Mouse (Mus musculus) stomach, embryonic 16.5 days (tissue): ENCODE results near the gene Aes. TPM values are rescaled to one million over a fixed set of nuclear protein-coding genes. Genes with fewer than 3 reads are reported as not detected.

ENCODE experiments used
- ATAC-seq: fragments of 200-750 bp; cut with Nextera tagmentation; 2 replicates; pipeline ENCODE4 v1.8.0; 2017; ENCODE audit warnings: moderate number of reproducible peaks, moderate TSS enrichment; ENCODE audit not compliant: insufficient read depth, low FRiP score
- H3K27ac ChIP-seq: fragments of 300-500 bp; sonication (generic); 2 replicates; pipeline ENCODE4 v1.5.1; 2014; ENCODE audit warnings: low read length
- H3K27me3 ChIP-seq: fragments of 300-500 bp; sonication (generic); 2 replicates; pipeline ENCODE4 v1.6.1; 2014; ENCODE audit warnings: low read length, control low read depth, mixed read lengths; ENCODE audit not compliant: control insufficient read depth, insufficient read depth
- H3K36me3 ChIP-seq: fragments of 300-500 bp; sonication (generic); 2 replicates; pipeline ENCODE4 v1.6.1; 2014; ENCODE audit warnings: low read length; ENCODE audit not compliant: control insufficient read depth, insufficient read depth
- H3K4me1 ChIP-seq: fragments of 300-500 bp; sonication (generic); 2 replicates; pipeline ENCODE4 v1.6.1; 2014; ENCODE audit warnings: low read length, control low read depth, mixed read lengths; ENCODE audit not compliant: control insufficient read depth, insufficient read depth
- H3K4me2 ChIP-seq: fragments of 300-500 bp; sonication (generic); 2 replicates; pipeline ENCODE4 v1.6.1; 2014; ENCODE audit warnings: low read depth, low read length, mixed read lengths
- H3K4me3 ChIP-seq: fragments of 300-500 bp; sonication (generic); replicated peaks from 2 replicates; pipeline ENCODE4 v1.5.1; 2014; ENCODE audit warnings: mild to moderate bottlenecking, low read length
- H3K9ac ChIP-seq: fragments of 300-500 bp; sonication (generic); 2 replicates; pipeline ENCODE4 v1.6.1; 2014; ENCODE audit warnings: low read length
- H3K9me3 ChIP-seq: fragments of 300-500 bp; sonication (generic); replicated peaks from 2 replicates; pipeline ENCODE4 v1.6.1; 2016; ENCODE audit warnings: low read length, control low read depth; ENCODE audit not compliant: control insufficient read depth
- WGBS: fragments of 180-500 bp; shearing (Covaris S2); extraction: QIAGEN DNeasy Blood & Tissue Kit; methylation state at CpG from one replicate; pipeline ENCODE4 v1.1.7; 2014; 5-methylcytosine and 5-hydroxymethylcytosine counted together
- polyA plus RNA-seq: library from polyadenylated mRNA; unstranded; fragments of >200 nt; fragmentation: Nextera tagmentation; extraction: Ambion mirVana; gene quantifications from 2 replicates; pipeline ENCODE4 v1.2.1, GENCODE M21; 2015

Gene Aes
- polyA plus RNA-seq, 1 experiment from 2014 or later: 325 TPM

DNA sequence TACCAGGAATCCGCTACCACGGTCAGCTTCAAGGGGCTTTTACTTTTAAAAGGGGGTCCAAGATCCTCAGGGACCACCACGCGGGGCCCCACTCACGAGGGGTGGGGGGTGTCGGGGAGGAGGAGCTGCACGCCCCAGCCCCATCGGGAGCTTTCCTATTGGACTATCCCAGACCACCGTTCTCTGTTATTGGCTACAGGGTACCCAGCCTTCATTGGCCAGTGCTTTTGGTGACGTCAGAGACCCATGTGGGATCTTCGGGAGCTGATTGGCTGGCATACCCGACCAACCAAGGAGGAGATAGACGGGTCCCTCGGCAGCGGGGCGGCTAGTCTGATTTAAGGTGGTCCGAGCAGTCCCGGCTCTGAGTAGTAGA, 12.2 kb downstream of the Aes start:
- ATAC-seq: peak; percentile 91
- no peaks in the 10 kb centered on the region for H3K27me3 ChIP-seq
- peak overlapping the region; percentile 69 for H3K9ac ChIP-seq
- H3K36me3 ChIP-seq: no peaks in the 10 kb centered on the region
- H3K4me2 ChIP-seq: peak overlapping the region; percentile 71
- peak overlapping the region; percentile 86 for H3K27ac ChIP-seq
- peak overlapping the region; percentile 53 for H3K4me3 ChIP-seq
- no peaks in the 10 kb centered on the region for H3K9me3 ChIP-seq
- peaks cover 58% of the 10 kb centered on the region for H3K4me1 ChIP-seq
- under 1% methylated on average over 18 of the region's 18 CpGs for WGBS

DNA sequence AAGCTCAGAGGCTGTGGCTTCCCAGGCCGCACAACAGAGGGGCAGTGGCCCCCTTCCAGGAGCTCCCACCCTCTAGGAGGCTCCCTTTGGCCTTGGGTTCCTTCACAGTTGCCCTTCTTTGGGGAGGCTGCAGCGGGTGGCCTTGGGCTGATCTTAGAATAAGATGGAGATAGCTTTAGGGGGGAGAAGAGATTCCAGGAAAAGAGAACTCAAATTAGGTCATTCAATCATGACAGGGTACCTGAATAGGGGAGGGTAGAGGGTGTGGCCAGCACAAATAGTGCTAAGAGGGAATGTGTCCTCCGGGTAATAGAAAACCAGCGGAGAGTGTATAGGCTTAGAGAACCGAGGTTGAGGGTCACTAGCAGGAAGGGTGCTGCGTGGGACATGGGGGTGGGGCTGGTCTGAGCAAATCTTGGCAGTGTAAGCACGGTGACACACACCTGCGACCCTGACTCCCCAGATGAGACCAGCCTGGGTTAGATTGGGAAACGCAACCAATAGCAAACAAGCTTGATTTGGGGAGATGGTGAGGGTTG, 12.9 kb downstream of the Aes start:
- H3K9ac ChIP-seq: peak overlapping the region; percentile 61
- H3K27ac ChIP-seq: peak overlapping the region; percentile 73
- peaks cover 58% of the 10 kb centered on the region for H3K4me1 ChIP-seq
- WGBS: 16% methylated on average over 9 of the region's 9 CpGs
- no peak for ATAC-seq
- H3K9me3 ChIP-seq: no peaks in the 10 kb centered on the region
- no peaks in the 10 kb centered on the region for H3K36me3 ChIP-seq
- peak overlapping the region; percentile 53 for H3K4me3 ChIP-seq
- no peaks in the 10 kb centered on the region for H3K27me3 ChIP-seq
- peak overlapping the region; percentile 71 for H3K4me2 ChIP-seq

DNA sequence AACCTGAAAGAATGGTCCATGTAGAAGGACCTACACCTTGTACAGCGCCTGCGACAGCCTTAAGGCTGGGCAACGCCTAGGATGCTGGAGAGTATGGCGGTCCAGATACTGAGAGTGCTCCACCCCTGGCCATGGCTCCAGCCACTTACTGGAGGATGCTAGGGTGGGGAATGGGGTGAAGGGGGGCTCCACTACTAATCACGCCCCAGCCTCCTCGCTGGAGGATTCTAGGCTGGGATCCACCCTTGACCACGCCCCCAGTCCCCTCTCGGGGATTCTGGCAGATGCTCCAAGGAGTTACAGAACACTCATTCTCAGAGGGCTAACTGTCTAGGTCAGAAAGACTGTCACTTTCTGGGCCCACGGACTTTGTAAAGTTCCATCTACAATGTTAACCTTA, 13.7 kb downstream of the Aes start:
- 17% methylated on average over 9 of the region's 9 CpGs for WGBS
- no peak for ATAC-seq
- Histone ChIP-seq H3K36me3 (no peaks in the 10 kb centered on the region), H3K4me1 (peaks cover 58% of the 10 kb centered on the region), H3K27ac (peak overlapping the region; percentile 55), H3K4me3 (no peak overlapping the region), H3K9ac (no peak overlapping the region), H3K27me3 (no peaks in the 10 kb centered on the region), H3K9me3 (no peaks in the 10 kb centered on the region), H3K4me2 (peak overlapping the region; percentile 71; the same call in 1 of the 2 replicates)

DNA sequence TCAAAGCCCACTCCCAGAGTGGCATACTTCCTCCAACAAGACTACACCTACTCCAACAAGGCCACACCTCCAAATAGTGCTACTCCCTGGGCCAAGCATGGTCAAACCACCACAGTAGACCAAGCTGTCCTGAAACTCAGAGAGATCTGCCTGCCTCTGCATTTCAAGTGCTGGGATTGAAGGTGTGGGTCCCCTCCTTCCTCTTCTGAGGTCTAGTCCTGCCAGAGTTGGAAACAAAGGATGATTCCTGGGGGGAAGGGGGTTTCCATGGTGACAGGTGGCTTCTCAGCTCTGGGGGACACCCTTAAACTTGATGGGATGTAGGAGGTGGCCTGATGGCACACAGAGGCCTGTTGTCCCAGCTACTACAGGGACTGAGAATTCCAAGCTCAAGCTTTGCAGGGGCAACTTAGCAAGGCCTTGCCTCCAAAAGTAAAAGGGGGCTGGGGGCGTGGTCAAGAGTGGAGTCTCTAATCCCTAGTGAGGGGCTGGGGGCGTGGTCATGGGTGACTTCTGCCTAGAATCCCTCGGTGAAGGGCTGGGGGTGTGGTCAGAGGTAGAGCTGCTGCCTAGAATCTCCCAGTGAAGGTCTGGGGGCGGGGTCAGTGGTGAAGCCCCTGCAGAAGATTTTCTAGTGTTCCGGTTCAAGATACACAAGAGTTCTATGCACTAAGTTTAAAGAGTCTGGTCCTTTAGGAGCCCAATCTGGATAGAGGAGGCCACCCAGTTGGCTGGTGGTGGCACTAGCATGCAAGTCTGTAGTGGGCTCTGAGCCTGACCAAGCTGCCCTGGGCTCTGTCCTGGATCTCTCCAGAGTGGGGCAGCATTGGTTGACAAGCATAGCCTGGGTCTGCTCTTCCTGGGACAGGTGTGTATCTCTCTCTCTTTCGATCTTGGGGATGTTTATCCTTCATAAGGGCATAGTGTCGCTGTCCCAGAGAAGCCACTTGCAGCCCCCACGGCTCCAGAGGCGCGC, 15.1 kb downstream of the Aes start, which contains the start of gene Tle2:
Gene Tle2 (plus strand): TSS at position 481 of the 976 bp plus-strand sequence.
- Histone ChIP-seq H3K27ac (peak within 1 kb of the TSS; percentile 52; the same call in 1 of the 2 replicates), H3K4me1 (peaks cover 45% of the 10 kb centered on the region), H3K36me3 (no peaks in the 10 kb centered on the region), H3K27me3 (no peaks in the 10 kb centered on the region), H3K4me3 (peak within 1 kb of the TSS; percentile 64), H3K9ac (peak within 1 kb of the TSS; percentile 76), H3K4me2 (peak within 1 kb of the TSS; percentile 75), H3K9me3 (no peaks in the 10 kb centered on the region)
- 20% methylated on average over 10 of the region's 10 CpGs for WGBS
- ATAC-seq: no peak

DNA sequence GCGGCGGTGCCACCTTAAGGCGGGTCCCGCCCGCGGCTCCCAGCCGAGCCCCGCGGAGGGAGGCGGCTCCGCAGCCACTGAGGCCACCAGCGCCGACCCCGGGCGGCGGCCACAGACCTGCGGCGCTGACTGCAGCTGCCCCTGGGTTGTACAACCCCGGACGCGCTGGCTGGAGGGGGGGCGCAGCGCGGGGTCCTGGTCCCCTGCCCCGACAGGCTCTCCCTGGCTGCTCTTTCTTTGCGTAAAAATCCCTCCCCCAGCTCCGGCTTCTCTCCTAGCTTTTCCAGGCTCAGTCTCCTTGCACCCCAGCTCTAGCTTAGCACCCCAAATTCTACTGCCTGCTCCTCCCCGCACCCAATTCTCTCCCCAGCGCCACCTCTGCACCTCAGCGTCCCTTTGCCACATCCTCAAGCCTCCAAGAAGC, 15.9 kb downstream of the Aes start:
- no peak for ATAC-seq
- Histone ChIP-seq H3K4me3 (peak overlapping the region; percentile 64), H3K27me3 (no peaks in the 10 kb centered on the region), H3K9ac (peak overlapping the region; percentile 76), H3K36me3 (no peaks in the 10 kb centered on the region), H3K27ac (peak overlapping the region; percentile 52; the same call in 1 of the 2 replicates), H3K4me2 (peak overlapping the region; percentile 75), H3K4me1 (peaks cover 40% of the 10 kb centered on the region), H3K9me3 (no peaks in the 10 kb centered on the region)
- WGBS: 1% methylated on average over 29 of the region's 30 CpGs

DNA sequence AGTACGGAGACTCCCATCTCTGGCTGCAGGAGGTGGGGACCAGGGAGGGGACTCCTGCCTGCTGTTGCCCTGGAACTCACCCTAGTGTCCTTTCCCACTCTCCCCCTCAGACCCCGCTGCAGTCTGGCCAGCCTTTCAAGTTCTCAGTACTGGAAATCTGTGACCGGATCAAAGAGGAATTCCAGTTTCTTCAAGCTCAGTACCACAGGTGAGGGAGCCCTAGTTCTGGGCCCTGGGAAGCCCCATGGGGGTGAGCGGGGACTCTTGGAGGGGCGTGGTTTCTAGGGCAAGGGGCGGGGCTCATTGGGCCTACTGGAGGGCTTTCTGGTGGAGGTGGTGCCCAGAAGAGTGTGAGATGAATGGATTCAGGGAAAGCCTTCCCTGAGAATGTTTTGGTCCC, 16.4 kb downstream of the Aes start:
- Histone ChIP-seq H3K4me2 (peak overlapping the region; percentile 75), H3K36me3 (no peaks in the 10 kb centered on the region), H3K4me1 (peaks cover 38% of the 10 kb centered on the region), H3K4me3 (peak overlapping the region; percentile 64), H3K27ac (no peak overlapping the region; the same call in 1 of the 2 replicates), H3K9ac (peak overlapping the region; percentile 76), H3K9me3 (no peaks in the 10 kb centered on the region), H3K27me3 (no peaks in the 10 kb centered on the region)
- 4% methylated on average over 6 of the region's 6 CpGs for WGBS
- no peak for ATAC-seq

DNA sequence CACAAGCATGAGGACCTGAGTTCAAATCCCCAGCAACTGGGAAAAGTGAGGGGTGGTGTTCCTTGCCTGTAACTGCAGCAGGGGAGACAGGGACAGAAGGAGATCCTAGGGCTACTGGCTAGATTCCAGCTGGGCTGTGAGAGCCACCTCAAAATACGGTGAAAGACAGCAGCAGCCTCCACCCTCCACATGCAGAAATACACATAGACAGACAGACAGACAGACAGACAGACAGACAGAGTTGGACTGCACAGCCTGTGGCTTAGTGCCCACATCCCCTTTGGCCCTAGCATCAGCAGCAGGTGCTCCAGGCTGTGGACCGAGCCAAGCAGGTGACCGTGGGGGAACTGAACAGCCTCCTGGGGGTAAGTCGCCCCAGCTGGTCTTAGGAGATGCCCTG, 20.7 kb downstream of the Aes start:
- Histone ChIP-seq H3K27ac (no peak overlapping the region), H3K9me3 (no peaks in the 10 kb centered on the region), H3K27me3 (no peaks in the 10 kb centered on the region), H3K4me2 (no peak overlapping the region), H3K4me3 (no peak overlapping the region), H3K4me1 (peaks cover 13% of the 10 kb centered on the region), H3K9ac (0 out of 2 replicates have a peak overlapping the region, but pooled peaks have one; percentile 22), H3K36me3 (no peaks in the 10 kb centered on the region)
- 71% methylated on average over 4 of the region's 4 CpGs for WGBS
- no peak for ATAC-seq

DNA sequence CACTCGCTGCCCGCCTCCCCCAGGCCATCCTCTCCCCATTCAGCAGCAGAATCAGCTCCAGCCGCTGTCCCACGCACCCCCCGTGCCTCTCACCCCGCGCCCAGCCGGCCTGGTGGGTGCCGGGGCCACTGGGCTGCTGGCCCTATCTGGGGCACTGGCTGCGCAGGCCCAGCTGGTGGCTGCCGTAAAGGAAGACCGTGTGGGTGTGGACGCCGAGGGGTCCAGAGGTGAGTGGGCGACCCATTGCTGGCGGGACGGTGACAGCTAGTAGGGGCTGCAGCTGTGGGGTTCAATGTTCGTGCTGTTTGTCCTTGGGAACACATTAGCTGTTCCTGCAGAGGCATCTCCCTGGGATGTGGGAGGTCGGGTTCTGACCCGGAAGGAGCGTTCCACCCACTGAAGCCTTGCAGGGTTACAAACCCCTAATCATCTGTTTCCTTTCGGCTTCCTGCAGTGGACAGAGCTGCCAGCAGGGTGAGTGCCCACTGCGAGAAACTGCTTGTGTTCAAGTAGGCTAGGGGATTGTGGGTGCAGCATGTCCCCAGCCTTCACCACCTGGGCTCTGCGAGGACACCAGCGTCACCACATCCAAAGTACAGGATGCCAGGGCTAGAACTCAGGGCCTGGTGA, 21.3 kb downstream of the Aes start:
- Histone ChIP-seq H3K9ac (peak overlapping the region; percentile 22; the same call in 1 of the 2 replicates), H3K36me3 (no peaks in the 10 kb centered on the region), H3K4me1 (peaks cover 10% of the 10 kb centered on the region), H3K4me2 (no peak overlapping the region), H3K27me3 (no peaks in the 10 kb centered on the region), H3K4me3 (no peak overlapping the region), H3K27ac (no peak overlapping the region), H3K9me3 (no peaks in the 10 kb centered on the region)
- ATAC-seq: no peak
- WGBS: 53% methylated on average over 25 of the region's 25 CpGs
